Mouse (Mus musculus) CD8-positive naive resting alpha-beta T cell, adult 57 days (primary cell): Measurements from ENCODE around the gene Fstl1. TPM values are rescaled to one million over a fixed set of nuclear protein-coding genes. Genes with fewer than 3 reads are reported as not detected.

ENCODE experiments used
- total RNA-seq: library from RNA; stranded (reverse); gene quantifications from one replicate; pipeline ENCODE4 v1.2.4, GENCODE M21; 2023

Gene Fstl1
- 0.24 TPM for total RNA-seq

DNA sequence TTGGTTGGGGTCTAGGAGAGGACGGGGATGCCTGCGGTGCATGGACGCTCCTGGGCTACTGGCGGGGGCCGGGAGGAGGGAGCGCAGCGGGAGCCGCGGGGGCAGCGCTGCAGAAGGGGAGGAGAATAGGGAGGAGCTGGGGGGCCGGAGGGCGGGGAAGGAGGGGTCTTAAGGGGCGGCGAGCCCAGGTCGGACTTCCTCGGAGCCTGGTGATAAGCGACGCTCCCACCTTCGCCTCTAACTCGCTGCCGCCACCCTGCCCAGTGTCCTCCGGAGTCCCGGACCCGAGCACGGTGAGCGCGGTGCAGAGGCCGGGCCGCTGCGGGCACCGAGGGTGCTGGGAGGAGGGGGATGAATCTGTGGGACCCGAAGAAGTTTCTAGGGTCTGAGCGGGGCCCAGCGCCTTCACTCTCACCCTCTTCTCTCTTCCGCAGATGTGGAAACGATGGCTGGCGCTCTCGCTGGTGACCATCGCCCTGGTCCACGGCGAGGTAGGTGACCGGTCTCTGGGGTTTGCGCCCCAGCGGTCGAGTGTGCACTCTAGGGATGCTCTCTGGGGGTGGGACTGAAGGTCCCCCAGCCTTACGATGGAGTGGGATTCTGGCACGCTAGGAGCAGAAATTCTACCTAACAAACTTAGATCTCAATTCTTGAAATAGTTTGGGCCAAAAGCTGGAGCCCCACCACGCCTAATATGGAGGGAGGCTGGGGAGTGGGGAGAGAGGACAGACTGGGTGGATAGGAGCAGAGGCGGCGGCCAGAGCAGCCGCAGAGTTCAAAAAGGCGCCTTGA lies at the start of gene Fstl1:
Gene Fstl1, plus strand, starts transcription at position 14 of the 792 bp plus-strand sequence.

DNA sequence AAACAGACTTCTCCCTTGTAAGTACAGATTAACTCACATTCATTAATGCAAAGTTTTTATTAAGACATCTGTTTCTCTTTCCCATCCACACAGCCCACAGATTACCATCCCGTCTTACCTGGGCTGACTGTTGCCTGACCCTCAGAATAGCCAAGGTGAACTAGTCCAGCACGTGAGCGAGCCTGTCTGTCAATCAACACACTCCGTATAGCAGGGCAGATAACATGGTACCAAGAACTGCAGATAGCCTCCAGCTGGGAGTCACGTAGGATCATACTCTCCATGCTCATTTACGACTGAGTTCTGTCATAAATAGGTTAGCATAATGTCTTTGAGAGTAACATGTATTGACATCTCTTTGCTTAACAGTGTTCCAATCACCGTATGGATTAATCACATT lies 84.4 kb downstream of the Fstl1 start, which contains the start of gene Gm36028:
Gene Gm36028, minus strand, starts transcription at position 118 of the 400 bp plus-strand sequence.

DNA sequence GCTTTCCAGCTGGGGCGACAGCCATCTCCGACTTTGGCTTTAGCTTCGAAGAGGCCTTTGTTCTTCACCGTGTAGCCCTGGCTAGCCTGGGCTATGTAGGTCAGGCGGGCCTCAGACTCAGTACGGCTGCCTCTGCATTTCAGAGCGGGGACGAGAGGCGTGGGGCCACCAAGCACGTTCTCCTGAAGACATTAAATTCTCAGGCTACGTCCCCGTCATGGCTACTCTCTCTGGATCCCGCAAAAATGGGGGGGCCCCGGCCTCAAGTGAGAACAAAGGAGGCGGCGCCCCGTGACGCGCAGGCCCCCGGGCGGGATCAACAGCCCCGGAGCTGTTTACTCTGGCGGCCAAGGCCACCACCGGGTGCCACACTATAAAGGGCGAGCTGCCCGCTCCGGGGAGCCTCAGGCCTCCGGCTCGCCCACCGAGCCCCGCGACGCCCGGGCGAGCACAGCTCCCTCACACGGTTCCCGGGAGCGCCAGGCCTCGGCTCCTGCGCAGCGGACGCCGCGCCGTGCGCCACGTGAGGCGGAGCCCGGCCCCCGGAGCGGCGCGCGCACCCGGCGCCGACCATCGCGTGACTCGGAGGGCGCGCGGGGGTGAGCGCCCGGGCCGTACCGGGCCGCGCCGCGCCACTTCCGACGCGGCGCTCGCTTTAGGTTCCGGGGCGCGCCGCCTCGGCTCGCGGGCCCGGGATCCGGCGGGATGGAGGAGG lies 91.3 kb downstream of the Fstl1 start, which contains the start of gene Lrrc58:
Gene Lrrc58, plus strand, starts transcription at position 599 of the 715 bp plus-strand sequence.

Other genes starting within 250 kb of the Fstl1 start
- 15.6 TPM for gene Gtf2e1, start 237.1 kb upstream of the Fstl1 start, total RNA-seq
- 15.4 TPM for gene Rabl3, start 237.0 kb upstream of the Fstl1 start, total RNA-seq
- not detected for gene Hgd, start 196.7 kb upstream of the Fstl1 start, total RNA-seq
- 29.6 TPM for gene Ndufb4, start 122.4 kb upstream of the Fstl1 start, total RNA-seq
- gene Gm36028, start 84.3 kb downstream of the Fstl1 start, total RNA-seq = not detected
- 34.0 TPM for gene Lrrc58, start 91.5 kb downstream of the Fstl1 start, total RNA-seq
- gene Gpr156, start 139.6 kb downstream of the Fstl1 start, total RNA-seq = 0.28 TPM